Mouse (Mus musculus) CH12F3 (cell line): ENCODE data around the gene Gm18596.
"Not testable (repeated sequence)": the region's sequence is repeated elsewhere in the genome, so short reads cannot be mapped to it uniquely, and the experiment has no call there.

ENCODE experiments used
- in situ Hi-C: fragments of 300-500 bp; cut with MboI; formaldehyde crosslinking; loops from 2 replicates; pipeline ENCODE4 v1.14.3; 2020; ENCODE audit warnings: low sequenced_read_pairs

The Gm18596 gene

GRCm38 (mm10) chr10:77741924-77742688 lies at the start of gene Gm18596:
TSS of gene Gm18596 (minus strand) at chr10:77742638.
- in situ Hi-C loops = not testable (repeated sequence)

- in situ Hi-C loops = no loop called here
Measured at GRCm38 (mm10) chr10:77788621-77789020, 46.2 kb upstream of the Gm18596 start.

GRCm38 (mm10) chr10:77787876-77788275 lies 45.4 kb upstream of the Gm18596 start, which contains the start of gene Gm7137:
TSS of gene Gm7137 (minus strand) at chr10:77788200.
- in situ Hi-C loops = not testable (repeated sequence)

GRCm38 (mm10) chr10:77783396-77783795 lies 41.0 kb upstream of the Gm18596 start:
- in situ Hi-C loops = not testable (repeated sequence)

- in situ Hi-C loops = not testable (repeated sequence)
Measured at GRCm38 (mm10) chr10:77782442-77782841, 40.0 kb upstream of the Gm18596 start, which contains the start of gene Gm3250. TSS of gene Gm3250 (minus strand) at chr10:77782542.

GRCm38 (mm10) chr10:77776844-77777243 lies 34.4 kb upstream of the Gm18596 start, which contains the start of gene Gm7138:
TSS of gene Gm7138 (minus strand) at chr10:77776944.
- in situ Hi-C loops = not testable (repeated sequence)

- in situ Hi-C loops = not testable (repeated sequence)
Measured at GRCm38 (mm10) chr10:77772142-77772541, 29.7 kb upstream of the Gm18596 start.

GRCm38 (mm10) chr10:77771225-77771624 lies 28.8 kb upstream of the Gm18596 start, which contains the start of gene Gm3238:
TSS of gene Gm3238 (minus strand) at chr10:77771325.
- in situ Hi-C loops = not testable (repeated sequence)

GRCm38 (mm10) chr10:77769727-77770126 lies 27.3 kb upstream of the Gm18596 start:
- in situ Hi-C loops = no loop called here

- in situ Hi-C loops = not testable (repeated sequence)
Measured at GRCm38 (mm10) chr10:77759582-77759981, 17.1 kb upstream of the Gm18596 start, which contains the start of gene Gm3233. TSS of gene Gm3233 (minus strand) at chr10:77759682.

- in situ Hi-C loops = no loop called here
Measured at GRCm38 (mm10) chr10:77753448-77753847, 11.0 kb upstream of the Gm18596 start.

GRCm38 (mm10) chr10:77752312-77752711 lies 9.9 kb upstream of the Gm18596 start:
- in situ Hi-C loops = not testable (repeated sequence)

- in situ Hi-C loops = not testable (repeated sequence)
Measured at GRCm38 (mm10) chr10:77751254-77751653, 8.8 kb upstream of the Gm18596 start, which contains the start of gene Gm9736. TSS of gene Gm9736 (minus strand) at chr10:77751354.

- in situ Hi-C loops = not testable (repeated sequence)
Measured at GRCm38 (mm10) chr10:77750686-77751085, 8.2 kb upstream of the Gm18596 start.

GRCm38 (mm10) chr10:77738929-77739328 lies 3.5 kb downstream of the Gm18596 start:
- in situ Hi-C loops = no loop called here

- in situ Hi-C loops = no loop called here
Measured at GRCm38 (mm10) chr10:77735928-77736327, 6.5 kb downstream of the Gm18596 start.

- in situ Hi-C loops = no loop called here
Measured at GRCm38 (mm10) chr10:77729241-77729640, 13.2 kb downstream of the Gm18596 start.

GRCm38 (mm10) chr10:77728280-77728679 lies 14.2 kb downstream of the Gm18596 start:
- in situ Hi-C loops = no loop called here

- in situ Hi-C loops = no loop called here
Measured at GRCm38 (mm10) chr10:77726186-77726585, 16.3 kb downstream of the Gm18596 start, which contains the start of gene Gm10100. TSS of gene Gm10100 (plus strand) at chr10:77726486.

- in situ Hi-C loops = no loop called here
Measured at GRCm38 (mm10) chr10:77724855-77725254, 17.6 kb downstream of the Gm18596 start.

GRCm38 (mm10) chr10:77720299-77720698 lies 22.1 kb downstream of the Gm18596 start, which contains the start of gene Krtap12-1:
TSS of gene Krtap12-1 (plus strand) at chr10:77720599.
- in situ Hi-C loops = not testable (repeated sequence)

- in situ Hi-C loops = no loop called here
Measured at GRCm38 (mm10) chr10:77715507-77715906, 26.9 kb downstream of the Gm18596 start, which contains the start of gene Gm10142. TSS of gene Gm10142 (plus strand) at chr10:77715807.
